Mouse (Mus musculus) heart, adult 2 months (tissue): Measurements from ENCODE around the gene Zfhx3. TPM values are rescaled to one million over a fixed set of nuclear protein-coding genes. Genes with fewer than 3 reads are reported as not detected.

ENCODE experiments used
- DNase-seq, 2 experiments: peaks; one replicate each; pipeline ENCODE4 v3.0.0; 2021
- H3K27ac ChIP-seq: fragments of 200-600 bp; 2 replicates; pipeline ENCODE4 v1.8.1; 2022
- H3K27me3 ChIP-seq: fragments of 200-500 bp; 2 replicates; pipeline ENCODE4 v1.6.1; 2012; ENCODE audit warnings: mild to moderate bottlenecking, low read length, inconsistent platforms, mixed read lengths; ENCODE audit not compliant: control insufficient read depth, insufficient read depth
- H3K36me3 ChIP-seq: fragments of 200-500 bp; 2 replicates; pipeline ENCODE4 v1.6.1; 2012; ENCODE audit warnings: low read length, inconsistent platforms; ENCODE audit not compliant: control insufficient read depth, insufficient read depth
- H3K4me1 ChIP-seq: fragments of 200-500 bp; 2 replicates; pipeline ENCODE4 v1.6.1; 2011; ENCODE audit warnings: low read length; ENCODE audit not compliant: control insufficient read depth, insufficient read depth
- H3K4me3 ChIP-seq: fragments of 200-600 bp; 2 replicates; pipeline ENCODE4 v1.8.1; 2022
- H3K79me2 ChIP-seq: fragments of 200-500 bp; replicated peaks from 2 replicates; pipeline ENCODE4 v1.6.1; 2012; ENCODE audit warnings: mild to moderate bottlenecking, inconsistent platforms, low read length, moderate library complexity, mixed read lengths; ENCODE audit not compliant: control insufficient read depth, insufficient read depth
- H3K9ac ChIP-seq: fragments of 200-500 bp; 2 replicates; pipeline ENCODE4 v1.6.1; 2012; ENCODE audit warnings: low read depth, mild to moderate bottlenecking, control low read depth, inconsistent platforms, low read length, mixed read lengths
- CTCF ChIP-seq: fragments of 200-600 bp; IDR thresholded peaks from 2 replicates; pipeline ENCODE4 v1.8.1; 2022; ENCODE audit warnings: antibody characterized with exemption, mild to moderate bottlenecking, moderate library complexity
- EP300 ChIP-seq: fragments of 200-500 bp; IDR thresholded peaks from 2 replicates; pipeline ENCODE4 v1.6.1; 2011; ENCODE audit warnings: low read depth, low read length, control low read depth; ENCODE audit not compliant: insufficient read depth
- POLR2A ChIP-seq: fragments of 200-500 bp; IDR thresholded peaks from 2 replicates; pipeline ENCODE4 v1.6.1; 2011; ENCODE audit warnings: mild to moderate bottlenecking, low read depth, low read length, control low read depth; ENCODE audit not compliant: insufficient read depth
- WGBS: fragments of 180-500 bp; shearing (Covaris S2); methylation state at CpG from one replicate; pipeline ENCODE4 v1.1.7; 2018; 5-methylcytosine and 5-hydroxymethylcytosine counted together
- intact Hi-C: fragments of 180-260 bp; cut with DNase I; formaldehyde crosslinking; loops from one replicate; pipeline ENCODE4 v1.15.1; 2025
- polyA plus RNA-seq: library from polyadenylated mRNA; depleted of rRNA; stranded (reverse); fragments of >200 nt; gene quantifications from 2 replicates; pipeline ENCODE4 v1.2.3, GENCODE M21; 2012
- total RNA-seq, 2 experiments: library from RNA; stranded (reverse); gene quantifications; 2 replicates each; pipeline ENCODE4 v1.2.3; 2021

Gene Zfhx3
- total and polyA plus RNA-seq, 3 experiments: 1.8 to 8.3 (median 6.9) TPM

DNA sequence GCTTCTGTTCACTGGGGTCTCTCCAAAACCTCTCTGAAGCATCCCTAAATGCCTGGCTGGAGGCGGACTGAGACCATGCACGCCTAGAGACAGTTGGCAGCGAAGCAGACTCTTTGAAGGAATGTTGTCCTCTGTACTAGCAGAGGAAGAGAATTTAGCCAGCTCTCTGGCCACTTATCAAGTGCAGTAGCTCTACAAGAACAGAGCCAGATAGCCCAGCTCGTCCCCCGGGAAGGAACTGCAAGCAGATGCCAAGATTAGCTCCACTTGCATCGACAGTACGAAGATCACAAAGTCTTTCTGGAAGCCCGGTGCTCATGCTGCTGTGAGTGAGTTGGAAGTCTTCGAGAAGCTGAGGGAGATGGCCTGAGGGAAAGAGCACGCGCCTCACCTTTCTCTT, 983.7 kb downstream of the Zfhx3 start:
- Histone ChIP-seq H3K27ac (no peak overlapping the region), H3K9ac (no peak overlapping the region), H3K4me3 (no peak overlapping the region), H3K36me3 (no peaks in the 10 kb centered on the region), H3K4me1 (peaks cover 8% of the 10 kb centered on the region), H3K79me2 (no peaks in the 10 kb centered on the region), H3K27me3 (no peaks in the 10 kb centered on the region)
- DNase-seq: peak; percentile 49 to 74
- 35% methylated on average over 11 of the region's 11 CpGs for WGBS
- TF ChIP-seq POLR2A (no peak), CTCF (no peak)
- intact Hi-C loops: no loop called here

DNA sequence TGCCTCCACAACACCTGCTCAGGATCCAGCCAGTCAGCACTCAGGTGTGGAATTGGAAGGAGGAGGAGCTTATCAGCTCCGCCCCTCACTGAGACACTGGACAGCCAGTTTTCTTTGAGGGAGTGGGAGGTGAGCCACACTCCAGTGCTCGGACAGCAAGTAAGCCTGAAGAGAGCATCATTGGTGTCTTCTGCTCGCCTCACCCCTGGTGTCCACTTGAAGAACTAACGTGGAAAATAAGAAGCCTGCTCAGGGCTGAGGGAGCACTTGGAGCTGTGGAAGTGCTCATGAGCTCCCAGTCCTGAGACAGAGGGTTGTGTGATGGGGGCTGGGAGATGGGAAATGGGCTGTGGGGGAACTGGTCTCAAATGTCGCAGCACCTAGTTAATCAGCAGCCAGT, 988.2 kb downstream of the Zfhx3 start:
- intact Hi-C loops: no loop called here
- H3K4me1 ChIP-seq: peaks cover 5% of the 10 kb centered on the region
- H3K27ac ChIP-seq: no peak overlapping the region
- H3K27me3 ChIP-seq: no peaks in the 10 kb centered on the region
- no peak for TF ChIP-seq CTCF
- H3K4me3 ChIP-seq: no peak overlapping the region
- no peak for DNase-seq
- no peak overlapping the region for H3K9ac ChIP-seq
- no peaks in the 10 kb centered on the region for H3K79me2 ChIP-seq
- WGBS: 81% methylated on average over 5 of the region's 5 CpGs
- H3K36me3 ChIP-seq: no peaks in the 10 kb centered on the region

DNA sequence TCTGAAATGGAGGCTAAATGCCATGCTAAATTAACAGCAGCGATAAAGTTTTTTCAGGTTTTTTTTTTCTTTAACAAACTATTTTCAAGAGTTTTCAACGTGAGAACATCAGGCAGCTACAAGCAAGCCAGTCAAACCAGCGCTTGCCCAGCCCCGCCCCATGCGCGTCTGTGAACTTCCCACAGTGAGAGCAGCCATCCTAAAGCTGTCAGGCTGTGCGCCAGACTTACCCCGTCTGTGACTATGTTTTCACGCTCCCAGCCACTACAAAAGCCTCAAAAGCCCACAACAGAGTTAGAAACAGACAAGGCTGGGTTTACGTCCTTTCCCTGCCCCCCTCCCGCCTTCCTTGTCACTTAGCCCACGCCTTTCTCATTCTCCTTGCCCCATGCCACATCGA, 989.4 kb downstream of the Zfhx3 start:
- H3K79me2 ChIP-seq: no peaks in the 10 kb centered on the region
- DNase-seq: no peak
- H3K4me3 ChIP-seq: no peak overlapping the region
- H3K36me3 ChIP-seq: no peaks in the 10 kb centered on the region
- 80% methylated on average over 13 of the region's 13 CpGs for WGBS
- H3K9ac ChIP-seq: no peak overlapping the region
- intact Hi-C loops: no loop called here
- no peaks in the 10 kb centered on the region for H3K27me3 ChIP-seq
- H3K4me1 ChIP-seq: peaks cover 1% of the 10 kb centered on the region; the same call in 1 of the 2 replicates
- H3K27ac ChIP-seq: no peak overlapping the region
- no peak for TF ChIP-seq CTCF
- TF ChIP-seq EP300: no peak
- TF ChIP-seq POLR2A: no peak

DNA sequence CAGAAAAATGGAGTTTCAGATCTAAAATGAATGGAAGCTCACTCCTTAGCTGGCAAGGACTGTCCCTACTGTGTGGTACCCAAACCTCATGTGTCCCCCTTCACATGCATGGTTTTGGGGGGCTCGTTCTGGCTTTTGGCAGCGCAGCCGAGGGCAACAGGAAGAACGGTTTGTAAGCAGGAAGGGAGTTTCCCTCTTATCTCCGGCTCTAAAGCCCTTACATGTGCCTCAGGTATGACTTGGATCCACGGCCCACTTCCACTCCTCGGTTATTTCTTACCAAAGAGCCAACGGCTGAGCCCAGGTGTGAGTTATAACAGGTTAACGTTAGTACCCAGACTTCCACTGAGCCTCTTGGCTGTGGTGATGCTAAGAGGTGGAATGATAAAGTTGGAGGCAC, 990.3 kb downstream of the Zfhx3 start:
- Histone ChIP-seq H3K9ac (no peak overlapping the region), H3K4me3 (no peak overlapping the region)
- WGBS: 62% methylated on average over 9 of the region's 9 CpGs

DNA sequence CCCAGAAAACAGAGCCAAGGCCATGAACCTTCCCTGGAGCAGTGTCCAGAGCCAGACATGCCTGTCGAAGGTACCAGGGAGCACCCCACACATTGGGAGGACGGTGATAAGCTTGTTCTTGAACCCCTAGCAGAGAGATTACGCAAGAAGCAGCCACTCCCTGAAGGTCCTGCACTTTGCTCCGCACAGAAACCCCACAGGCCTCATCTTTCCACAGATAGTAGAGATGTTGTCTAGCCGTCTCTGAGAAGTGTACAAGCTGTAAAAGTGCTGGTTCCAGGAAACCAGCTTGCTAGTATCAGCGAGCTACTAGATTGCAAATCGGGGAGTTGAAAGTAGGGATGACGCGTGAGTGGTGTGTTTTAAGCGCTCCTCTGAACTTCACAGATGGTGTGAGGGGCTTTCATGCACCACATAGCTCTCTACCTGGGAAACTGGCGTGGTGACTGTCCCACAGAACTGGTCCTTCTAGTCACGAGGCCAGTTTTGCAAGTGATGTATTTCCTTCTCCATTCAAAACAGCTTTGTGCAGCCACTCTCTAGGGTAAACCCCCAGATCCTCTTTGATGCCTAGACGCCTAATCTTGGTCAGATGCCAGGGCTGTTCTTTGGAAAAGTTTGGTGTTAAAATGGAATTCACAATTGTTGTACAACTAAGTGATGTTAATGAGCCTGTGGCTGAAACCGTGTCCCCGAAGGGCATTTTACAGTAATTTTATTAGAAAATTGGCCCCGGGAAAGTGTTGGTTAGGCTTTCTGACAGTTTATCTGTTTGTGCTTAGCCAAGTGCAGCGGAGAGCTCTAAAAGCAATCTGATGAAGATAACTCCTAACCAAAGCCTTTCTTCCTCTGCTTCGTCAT, 993.6 kb downstream of the Zfhx3 start:
- no peak overlapping the region for H3K4me3 ChIP-seq
- H3K36me3 ChIP-seq: no peaks in the 10 kb centered on the region
- intact Hi-C loops: no loop called here

More for the DNA sequence above, 990.3 kb downstream of the Zfhx3 start:
- Histone ChIP-seq H3K27me3 (no peaks in the 10 kb centered on the region), H3K36me3 (no peaks in the 10 kb centered on the region), H3K4me1 (peaks cover 1% of the 10 kb centered on the region; the same call in 1 of the 2 replicates), H3K79me2 (no peaks in the 10 kb centered on the region), H3K27ac (no peak overlapping the region)
- DNase-seq: no peak
- no peak for TF ChIP-seq EP300
- no peak for TF ChIP-seq POLR2A
- TF ChIP-seq CTCF: no peak
- intact Hi-C loops: no loop called here

DNA sequence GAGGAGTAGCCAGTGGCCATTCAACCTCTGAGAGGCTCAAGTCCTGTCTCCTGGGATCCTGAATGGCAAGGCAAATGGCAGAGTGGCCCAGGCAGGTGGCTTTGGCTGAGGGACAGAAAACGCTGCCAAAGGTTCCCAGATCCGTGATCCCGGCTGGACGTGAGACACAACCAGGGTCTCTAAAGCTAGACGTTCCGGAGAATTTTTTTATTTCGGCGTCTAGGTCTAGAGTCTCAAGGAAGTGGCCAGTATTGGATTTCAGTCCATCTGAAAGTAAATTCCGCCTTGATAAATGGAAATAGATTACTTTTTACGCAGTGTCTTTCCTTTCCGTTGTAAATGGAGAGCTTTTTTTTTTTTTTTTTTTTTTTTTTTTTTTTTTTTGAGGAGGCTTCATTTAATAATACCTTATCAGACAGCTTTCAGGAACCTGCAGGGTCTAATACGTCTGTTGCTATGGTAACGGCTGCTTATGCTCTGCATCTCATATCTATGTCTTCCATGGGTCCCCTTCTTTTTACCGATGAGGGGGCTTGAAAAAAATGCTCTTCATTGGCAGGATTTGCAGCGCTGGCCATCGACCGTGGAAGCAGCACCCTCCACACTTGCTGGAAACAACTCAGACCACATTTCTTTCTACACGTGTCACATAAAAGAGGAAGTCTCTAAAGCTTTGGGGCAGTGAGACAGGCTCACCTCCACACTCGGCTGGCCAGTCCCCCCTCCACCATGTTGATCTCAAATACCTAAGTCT, 994.4 kb downstream of the Zfhx3 start:
- intact Hi-C loops: no loop called here
- Histone ChIP-seq H3K79me2 (no peaks in the 10 kb centered on the region), H3K9ac (no peak overlapping the region), H3K4me3 (no peak overlapping the region), H3K27me3 (no peaks in the 10 kb centered on the region), H3K4me1 (peaks cover 1% of the 10 kb centered on the region; the same call in 1 of the 2 replicates), H3K36me3 (no peaks in the 10 kb centered on the region), H3K27ac (no peak overlapping the region)
- DNase-seq: no peak
- TF ChIP-seq EP300 (no peak), CTCF (no peak), POLR2A (no peak)
- 86% methylated on average over 19 of the region's 19 CpGs for WGBS

More for the DNA sequence above, 993.6 kb downstream of the Zfhx3 start:
- no peaks in the 10 kb centered on the region for H3K79me2 ChIP-seq
- no peak overlapping the region for H3K9ac ChIP-seq
- H3K27ac ChIP-seq: no peak overlapping the region
- peaks cover 1% of the 10 kb centered on the region; the same call in 1 of the 2 replicates for H3K4me1 ChIP-seq
- no peaks in the 10 kb centered on the region for H3K27me3 ChIP-seq
- no peak for DNase-seq
- TF ChIP-seq POLR2A (no peak), EP300 (no peak), CTCF (no peak)
- 75% methylated on average over 18 of the region's 18 CpGs for WGBS
